Mouse (Mus musculus) cerebellum, adult 2 months (tissue): Measurements from ENCODE around the gene Clmn.

Source experiments
- CTCF ChIP-seq: fragments of 200-500 bp; IDR thresholded peaks from 2 replicates; pipeline ENCODE4 v1.5.1; 2011; ENCODE audit warnings: low read depth, mild to moderate bottlenecking, control low read depth, low read length, moderate library complexity, borderline replicate concordance; ENCODE audit not compliant: insufficient read depth
- POLR2A ChIP-seq: fragments of 200-500 bp; IDR thresholded peaks from 2 replicates; pipeline ENCODE4 v1.6.1; 2011; ENCODE audit warnings: low read length, control low read depth, borderline replicate concordance; ENCODE audit not compliant: insufficient read depth

- TF ChIP-seq POLR2A (no peak), CTCF (no peak)
Observed at GRCm38 (mm10) chr12:104801494-104802260, 63.2 kb downstream of the Clmn start.
